Mouse (Mus musculus): ENCODE measurements around the gene Fam219a. TPM values are rescaled to one million over a fixed set of nuclear protein-coding genes. Genes with fewer than 3 reads are reported as not detected.

Gene Fam219a
- polyA plus RNA-seq, 1 experiment from 2014 or later: 67.6 TPM

DNA sequence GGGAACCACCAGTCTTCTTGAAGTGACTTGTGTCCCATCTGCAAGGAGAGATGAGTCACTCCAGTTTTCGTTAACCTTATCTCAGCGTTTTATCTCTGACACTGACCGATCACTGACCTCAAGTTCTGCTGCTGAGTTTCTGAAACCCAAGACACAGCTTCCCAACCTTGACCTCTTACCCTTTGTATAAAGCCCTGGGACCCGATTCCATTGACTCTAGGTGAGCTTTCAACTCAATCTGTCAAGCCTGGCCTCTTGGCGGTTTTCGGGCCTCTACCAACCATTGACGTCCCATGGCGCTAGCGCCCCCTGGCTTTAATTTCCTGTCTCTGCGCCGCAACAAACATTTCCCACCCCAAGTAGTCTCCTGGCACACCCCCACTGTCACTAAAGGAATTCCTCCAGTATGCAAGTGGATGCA lies 64.2 kb downstream of the Fam219a start:
- Histone ChIP-seq H3K36me3 (ENCODE audit: inconsistent target) (no peaks in the 10 kb centered on the region), H3K79me2 (ENCODE audit: inconsistent target) (no peaks in the 10 kb centered on the region), H3K4me3 (ENCODE audit: inconsistent target) (no peak overlapping the region), H3K27ac (no peak overlapping the region)
- 74% methylated on average over 11 of the region's 11 CpGs for WGBS (ENCODE audit: missing documents)

GRCm38 (mm10) chr4:41504325-41504724 lies 65.0 kb downstream of the Fam219a start:
- Histone ChIP-seq H3K27ac (no peak overlapping the region), H3K79me2 (ENCODE audit: inconsistent target) (no peaks in the 10 kb centered on the region), H3K36me3 (ENCODE audit: inconsistent target) (no peaks in the 10 kb centered on the region), H3K4me3 (ENCODE audit: inconsistent target) (no peak overlapping the region)
- 81% methylated on average over 5 of the region's 5 CpGs for WGBS (ENCODE audit: missing documents)

DNA sequence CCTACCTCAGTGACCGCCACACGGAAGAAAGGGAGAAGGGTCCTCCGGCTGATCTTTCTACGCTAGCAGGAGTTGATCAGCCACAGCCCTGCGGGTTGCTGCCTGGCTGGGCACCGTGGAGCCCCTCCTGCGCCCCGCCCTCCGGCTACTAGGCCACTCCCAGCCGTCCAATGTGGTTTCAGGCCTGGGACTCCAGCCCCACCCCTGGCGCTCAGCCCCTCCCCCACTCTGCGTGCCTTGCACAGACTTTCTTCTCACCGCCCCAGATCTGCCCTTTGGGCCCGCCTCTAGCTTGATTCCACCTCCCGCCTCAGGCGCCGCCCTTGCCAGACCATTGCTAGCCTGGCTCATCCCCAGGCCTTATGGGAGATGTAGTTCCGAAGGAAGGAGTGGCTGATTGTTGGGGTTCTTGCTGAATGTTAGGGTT lies 66.3 kb downstream of the Fam219a start, which contains the start of gene AI464131:
Gene AI464131 (minus strand): TSS at position 91 of the 427 bp plus-strand sequence.
- Histone ChIP-seq H3K36me3 (ENCODE audit: inconsistent target) (no peaks in the 10 kb centered on the region), H3K27ac (no peak within 1 kb of the TSS), H3K79me2 (ENCODE audit: inconsistent target) (no peaks in the 10 kb centered on the region), H3K4me3 (ENCODE audit: inconsistent target) (no peak within 1 kb of the TSS)
- WGBS (ENCODE audit: missing documents): 5% methylated on average over 15 of the region's 18 CpGs

GRCm38 (mm10) chr4:41502171-41502940 lies 67.0 kb downstream of the Fam219a start:
- H3K36me3 ChIP-seq (ENCODE audit: inconsistent target): no peaks in the 10 kb centered on the region
- no peaks in the 10 kb centered on the region for H3K79me2 ChIP-seq (ENCODE audit: inconsistent target)
- H3K27ac ChIP-seq: no peak overlapping the region
- no peak overlapping the region for H3K4me3 ChIP-seq (ENCODE audit: inconsistent target)
- WGBS (ENCODE audit: missing documents): 31% methylated on average over 18 of the region's 20 CpGs

GRCm38 (mm10) chr4:41500787-41501186 lies 68.6 kb downstream of the Fam219a start:
- H3K36me3 ChIP-seq (ENCODE audit: inconsistent target): no peaks in the 10 kb centered on the region
- WGBS (ENCODE audit: missing documents): 91% methylated on average over 4 of the region's 4 CpGs
- no peaks in the 10 kb centered on the region for H3K79me2 ChIP-seq (ENCODE audit: inconsistent target)
- no peak overlapping the region for H3K27ac ChIP-seq
- no peak overlapping the region for H3K4me3 ChIP-seq (ENCODE audit: inconsistent target)

- H3K27ac ChIP-seq: no peak overlapping the region
- H3K4me3 ChIP-seq (ENCODE audit: inconsistent target): no peak overlapping the region
- no peaks in the 10 kb centered on the region for H3K36me3 ChIP-seq (ENCODE audit: inconsistent target)
- no peaks in the 10 kb centered on the region for H3K79me2 ChIP-seq (ENCODE audit: inconsistent target)
- 77% methylated on average over 8 of the region's 8 CpGs for WGBS (ENCODE audit: missing documents)
Observed at GRCm38 (mm10) chr4:41499619-41500018, 69.7 kb downstream of the Fam219a start.

DNA sequence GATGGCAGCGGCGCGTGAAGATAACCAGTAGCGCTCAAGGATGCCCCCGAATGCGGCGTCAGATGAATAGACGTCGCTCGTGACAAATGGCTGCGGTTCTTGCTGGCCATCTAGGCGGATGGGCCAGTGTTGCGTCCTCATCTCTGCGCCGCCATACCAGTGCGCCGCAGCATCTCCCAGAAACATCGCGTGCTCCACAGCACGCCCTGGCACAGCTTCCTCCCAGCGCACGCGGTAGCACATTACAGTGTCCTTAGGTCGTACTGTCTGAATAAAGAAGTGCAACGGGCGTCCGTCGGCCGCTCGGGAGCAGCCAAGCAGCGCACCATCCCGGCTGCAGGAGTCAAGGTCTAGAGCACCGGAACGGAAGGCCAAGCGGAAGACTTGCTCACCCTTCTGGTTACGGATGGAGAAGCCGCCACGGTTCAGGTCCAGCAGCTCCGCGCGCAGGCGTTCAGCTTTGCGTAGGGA lies 70.4 kb downstream of the Fam219a start:
- 3% methylated on average over 40 of the region's 43 CpGs for WGBS (ENCODE audit: missing documents)

DNA sequence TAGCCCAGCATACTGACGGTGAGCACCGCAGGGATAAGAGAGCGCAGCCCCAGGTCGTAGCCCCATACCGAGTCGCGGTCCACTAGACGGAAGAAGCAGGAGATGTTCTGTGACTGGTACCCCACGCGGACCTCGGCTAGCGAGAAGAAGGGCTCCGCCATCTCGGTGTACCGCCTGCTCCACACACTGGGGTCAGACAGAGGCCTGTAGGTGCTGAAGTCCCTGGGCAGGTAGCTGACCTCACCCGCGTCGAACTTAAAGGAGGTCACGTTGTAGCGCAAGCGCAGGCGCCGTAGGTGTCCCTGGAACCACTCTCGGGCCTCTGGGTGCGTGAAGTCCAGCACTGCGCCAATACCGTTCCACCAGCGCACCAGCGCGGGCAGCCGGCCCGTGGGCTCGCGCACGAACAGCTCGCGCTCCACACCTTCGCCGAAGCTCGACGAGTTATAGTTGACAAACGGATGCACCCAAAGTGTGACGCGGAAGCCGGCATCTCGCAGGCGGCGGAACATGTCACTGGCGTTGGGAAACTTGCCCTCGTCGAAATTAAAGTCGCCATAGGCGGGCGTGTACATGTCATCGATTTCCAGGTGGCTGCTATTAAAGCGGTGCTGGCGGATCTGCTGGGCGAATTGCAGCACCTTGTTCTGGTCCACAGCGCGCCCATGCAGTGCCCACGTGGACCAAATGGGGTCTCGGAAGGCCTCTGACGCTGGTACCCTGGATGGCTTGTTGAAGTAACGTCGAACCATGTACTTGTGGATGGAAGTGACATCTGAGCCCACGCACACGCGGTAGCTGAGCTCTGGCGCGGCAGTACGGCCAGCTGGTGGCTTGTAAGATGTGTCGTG lies 71.1 kb downstream of the Fam219a start:
- no peaks in the 10 kb centered on the region for H3K79me2 ChIP-seq (ENCODE audit: inconsistent target)
- no peak overlapping the region for H3K27ac ChIP-seq
- no peaks in the 10 kb centered on the region for H3K36me3 ChIP-seq (ENCODE audit: inconsistent target)
- no peak overlapping the region for H3K4me3 ChIP-seq (ENCODE audit: inconsistent target)
- 7% methylated on average over 70 of the region's 72 CpGs for WGBS (ENCODE audit: missing documents)

More for the DNA sequence above, 70.4 kb downstream of the Fam219a start:
- Histone ChIP-seq H3K79me2 (ENCODE audit: inconsistent target) (no peaks in the 10 kb centered on the region), H3K36me3 (ENCODE audit: inconsistent target) (no peaks in the 10 kb centered on the region), H3K4me3 (ENCODE audit: inconsistent target) (no peak overlapping the region), H3K27ac (no peak overlapping the region)

DNA sequence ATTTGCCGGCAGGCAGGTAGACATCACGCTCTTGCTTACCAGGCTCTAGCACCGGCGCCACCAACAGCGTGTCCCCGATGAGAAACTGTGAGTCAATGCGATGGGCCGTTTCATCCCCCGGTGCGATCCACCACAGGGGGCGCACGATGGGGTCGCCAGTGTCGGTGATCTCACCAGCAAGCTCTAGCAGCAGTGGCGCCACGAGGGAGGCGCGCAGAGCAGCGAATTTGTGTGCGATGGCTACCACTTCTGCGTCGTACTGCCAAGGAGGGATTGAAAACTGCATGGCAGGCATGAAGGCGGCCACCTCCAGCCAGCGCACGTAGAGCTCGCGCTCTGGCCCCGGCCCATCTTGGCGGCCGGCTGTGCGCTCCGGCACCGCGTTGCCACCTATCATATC lies 71.8 kb downstream of the Fam219a start:
- Histone ChIP-seq H3K79me2 (ENCODE audit: inconsistent target) (no peaks in the 10 kb centered on the region), H3K36me3 (ENCODE audit: inconsistent target) (no peaks in the 10 kb centered on the region), H3K27ac (no peak overlapping the region), H3K4me3 (ENCODE audit: inconsistent target) (no peak overlapping the region)
- 4% methylated on average over 34 of the region's 34 CpGs for WGBS (ENCODE audit: missing documents)

- H3K79me2 ChIP-seq (ENCODE audit: inconsistent target): no peaks in the 10 kb centered on the region
- whole genome bisulfite sequencing (ENCODE audit: missing documents): 43% methylated on average over 5 of the region's 5 CpGs
- H3K27ac ChIP-seq: no peak overlapping the region
- H3K4me3 ChIP-seq (ENCODE audit: inconsistent target): no peak overlapping the region
- H3K36me3 ChIP-seq (ENCODE audit: inconsistent target): no peaks in the 10 kb centered on the region
Observed at GRCm38 (mm10) chr4:41497046-41497445, 72.3 kb downstream of the Fam219a start.

DNA sequence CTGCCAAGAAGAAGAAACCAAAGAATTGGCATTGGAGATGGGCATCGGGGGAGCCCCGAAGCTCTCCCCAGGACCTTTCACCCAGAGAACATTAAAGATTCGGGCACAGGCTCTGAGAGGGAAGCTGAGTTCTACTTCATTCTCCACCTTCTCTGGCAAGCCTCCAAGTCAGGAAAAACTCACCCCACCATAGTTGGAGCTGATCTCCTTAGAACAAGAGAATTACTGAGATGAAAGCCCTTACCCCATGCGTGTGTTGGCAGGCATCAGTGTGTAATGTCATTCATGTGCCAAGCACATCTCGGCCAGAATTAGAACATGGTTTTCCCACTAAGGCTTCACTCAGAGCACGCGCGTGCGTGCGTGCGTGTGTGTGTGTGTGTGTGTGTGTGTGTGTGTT lies 73.5 kb downstream of the Fam219a start:
- 87% methylated on average over 11 of the region's 11 CpGs for WGBS (ENCODE audit: missing documents)

DNA sequence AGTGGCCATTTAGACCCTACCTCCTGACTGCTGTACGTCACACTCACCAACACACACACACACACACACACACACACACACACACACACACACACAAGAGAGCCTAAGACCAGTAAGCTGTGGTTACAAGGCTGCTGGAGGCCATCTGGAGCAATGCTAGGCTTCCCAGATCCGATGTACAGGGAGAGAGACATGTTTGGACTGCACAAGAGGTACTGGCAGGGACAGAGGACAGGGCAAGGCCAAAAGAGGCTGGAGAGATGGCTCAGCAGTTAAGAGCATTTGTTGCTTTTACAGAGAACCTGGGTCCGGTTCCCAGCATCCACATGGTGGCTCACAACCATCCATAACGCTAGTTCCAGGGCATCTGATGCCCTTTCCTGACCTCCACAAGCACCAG lies 74.3 kb downstream of the Fam219a start:
- no peak overlapping the region for H3K27ac ChIP-seq
- H3K79me2 ChIP-seq (ENCODE audit: inconsistent target): no peaks in the 10 kb centered on the region
- H3K36me3 ChIP-seq (ENCODE audit: inconsistent target): no peaks in the 10 kb centered on the region
- 91% methylated on average over 4 of the region's 4 CpGs for WGBS (ENCODE audit: missing documents)
- H3K4me3 ChIP-seq (ENCODE audit: inconsistent target): no peak overlapping the region

More for the DNA sequence above, 73.5 kb downstream of the Fam219a start:
- no peaks in the 10 kb centered on the region for H3K36me3 ChIP-seq (ENCODE audit: inconsistent target)
- no peak overlapping the region for H3K4me3 ChIP-seq (ENCODE audit: inconsistent target)
- H3K27ac ChIP-seq: no peak overlapping the region
- H3K79me2 ChIP-seq (ENCODE audit: inconsistent target): no peaks in the 10 kb centered on the region

DNA sequence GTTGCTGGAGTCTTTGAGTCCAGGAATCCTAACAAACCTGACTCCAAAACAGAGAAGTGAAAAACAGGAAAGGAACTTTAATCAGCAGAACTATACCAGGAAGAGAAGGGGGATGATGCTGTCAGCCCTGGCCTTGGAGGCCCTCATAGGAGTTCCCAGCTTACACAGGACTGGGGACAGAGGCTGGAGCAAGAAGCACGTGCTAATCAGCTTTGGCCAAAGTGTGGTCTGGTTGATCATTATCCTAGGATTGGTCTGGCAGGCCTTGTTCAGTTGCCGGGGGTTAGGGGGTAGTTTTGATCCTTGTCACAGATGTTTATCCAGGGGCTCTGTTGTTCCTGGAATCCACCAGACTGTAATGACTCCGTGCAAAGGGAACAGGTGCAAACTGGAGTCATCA lies 75.0 kb downstream of the Fam219a start:
- Histone ChIP-seq H3K27ac (no peak overlapping the region), H3K4me3 (ENCODE audit: inconsistent target) (no peak overlapping the region), H3K36me3 (ENCODE audit: inconsistent target) (no peaks in the 10 kb centered on the region), H3K79me2 (ENCODE audit: inconsistent target) (no peaks in the 10 kb centered on the region)
- 53% methylated on average over 3 of the region's 3 CpGs for whole genome bisulfite sequencing (ENCODE audit: missing documents)

DNA sequence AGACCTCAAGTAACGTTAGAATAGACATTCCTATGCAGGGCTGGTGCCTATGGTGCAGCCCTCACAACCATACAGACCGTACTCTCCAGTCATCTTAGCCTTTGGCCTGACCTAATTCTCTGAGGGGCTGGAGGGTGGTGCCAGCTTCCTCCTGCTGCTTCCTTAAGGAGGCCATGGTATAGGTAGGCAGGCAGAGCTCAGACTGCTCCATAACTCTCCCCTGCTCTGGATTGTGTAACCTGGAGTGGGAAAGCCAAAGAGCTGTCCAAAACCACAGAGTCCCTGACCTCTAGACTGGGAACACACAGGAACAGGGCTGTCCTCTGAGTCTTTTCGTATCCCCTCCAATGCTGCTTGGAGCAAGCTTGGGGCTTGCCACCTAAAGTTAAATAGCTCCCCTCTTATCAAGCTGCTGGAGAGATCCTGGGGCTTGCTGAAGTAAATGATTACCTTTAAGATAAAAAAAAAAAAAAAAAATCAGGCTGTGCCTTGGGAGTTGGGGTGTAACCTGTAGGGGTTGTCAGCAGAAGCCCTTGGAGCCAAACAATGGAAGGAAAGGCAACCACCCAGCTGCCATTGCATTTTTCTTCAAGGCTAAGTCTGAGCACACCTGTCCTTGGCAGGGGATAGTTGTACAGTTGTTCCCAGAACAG lies 75.7 kb downstream of the Fam219a start:
- Histone ChIP-seq H3K4me3 (ENCODE audit: inconsistent target) (no peak overlapping the region), H3K36me3 (ENCODE audit: inconsistent target) (no peaks in the 10 kb centered on the region), H3K27ac (no peak overlapping the region), H3K79me2 (ENCODE audit: inconsistent target) (no peaks in the 10 kb centered on the region)
- 91% methylated on average over 3 of the region's 3 CpGs for WGBS (ENCODE audit: missing documents)
